Mouse (Mus musculus) midbrain, embryonic 12.5 days (tissue): ENCODE results near the gene R3hdm1. TPM values are rescaled to one million over a fixed set of nuclear protein-coding genes. Genes with fewer than 3 reads are reported as not detected.

Experiments used
- ATAC-seq: fragments of 200-750 bp; cut with Nextera tagmentation; 2 replicates; pipeline ENCODE4 v1.8.0; 2017; ENCODE audit warnings: low read depth, moderate TSS enrichment, moderate library complexity; ENCODE audit not compliant: low FRiP score
- H3K27ac ChIP-seq: fragments of 300-500 bp; sonication (generic); replicated peaks from 2 replicates; pipeline ENCODE4 v1.5.1; 2016; ENCODE audit warnings: mild to moderate bottlenecking
- H3K27me3 ChIP-seq: fragments of 300-500 bp; sonication (generic); 2 replicates; pipeline ENCODE4 v1.6.1; 2016; ENCODE audit warnings: mild to moderate bottlenecking
- H3K36me3 ChIP-seq: fragments of 300-500 bp; sonication (generic); 2 replicates; pipeline ENCODE4 v1.6.1; 2016
- H3K4me1 ChIP-seq: fragments of 300-500 bp; sonication (generic); 2 replicates; pipeline ENCODE4 v1.6.1; 2016
- H3K4me2 ChIP-seq: fragments of 300-500 bp; sonication (generic); replicated peaks from 2 replicates; pipeline ENCODE4 v1.6.1; 2016; ENCODE audit warnings: mild to moderate bottlenecking, moderate library complexity
- H3K4me3 ChIP-seq: fragments of 300-500 bp; sonication (generic); 2 replicates; pipeline ENCODE4 v1.5.1; 2016; ENCODE audit warnings: mild to moderate bottlenecking
- H3K9ac ChIP-seq: fragments of 300-500 bp; sonication (generic); replicated peaks from 2 replicates; pipeline ENCODE4 v1.6.1; 2016; ENCODE audit warnings: mild to moderate bottlenecking, moderate library complexity
- H3K9me3 ChIP-seq: fragments of 300-500 bp; sonication (generic); 2 replicates; pipeline ENCODE4 v1.6.1; 2016; ENCODE audit warnings: mild to moderate bottlenecking
- WGBS: fragments of 180-500 bp; shearing (Covaris S2); methylation state at CpG from one replicate; pipeline ENCODE4 v1.1.7; 2016; 5-methylcytosine and 5-hydroxymethylcytosine counted together
- polyA plus RNA-seq: library from polyadenylated mRNA; unstranded; fragments of >200 nt; fragmentation: Nextera tagmentation; extraction: Ambion mirVana; gene quantifications from 2 replicates; pipeline ENCODE4 v1.2.1, GENCODE M21; 2016

R3hdm1 gene
- polyA plus RNA-seq, 1 experiment from 2014 or later, result 93.1 TPM

- ATAC-seq, result no peak
- 97% methylated on average over 1 of the region's 1 CpGs for WGBS
- no peak overlapping the region for H3K4me3 ChIP-seq
- no peaks in the 10 kb centered on the region for H3K9me3 ChIP-seq
- no peak overlapping the region for H3K4me2 ChIP-seq
- no peak overlapping the region for H3K9ac ChIP-seq
- no peaks in the 10 kb centered on the region for H3K4me1 ChIP-seq
- H3K27me3 ChIP-seq, result no peaks in the 10 kb centered on the region
- no peaks in the 10 kb centered on the region for H3K36me3 ChIP-seq
- H3K27ac ChIP-seq, result no peak overlapping the region
Measured at GRCm38 (mm10) chr1:128166956-128167355, 63.9 kb downstream of the R3hdm1 start.

DNA sequence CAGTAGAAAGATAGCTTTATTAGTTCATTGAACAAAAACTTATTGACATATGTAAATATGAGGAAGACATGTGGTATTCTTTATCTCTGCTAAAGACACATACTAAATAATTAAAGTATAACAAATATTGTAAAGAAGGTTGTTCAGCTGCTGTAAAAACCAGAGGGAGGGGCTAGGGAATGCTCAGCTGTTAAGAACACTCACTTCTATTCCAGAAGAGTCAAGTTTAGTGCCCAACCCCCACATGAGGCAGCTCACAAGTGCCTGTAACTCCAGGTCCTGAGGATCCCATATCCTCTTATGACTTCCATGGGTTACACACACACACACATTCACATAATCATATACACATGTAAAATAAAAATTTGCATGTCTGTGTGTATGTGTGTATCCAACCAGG, 67.0 kb downstream of the R3hdm1 start:
- no peak for ATAC-seq
- H3K4me3 ChIP-seq, result no peak overlapping the region

DNA sequence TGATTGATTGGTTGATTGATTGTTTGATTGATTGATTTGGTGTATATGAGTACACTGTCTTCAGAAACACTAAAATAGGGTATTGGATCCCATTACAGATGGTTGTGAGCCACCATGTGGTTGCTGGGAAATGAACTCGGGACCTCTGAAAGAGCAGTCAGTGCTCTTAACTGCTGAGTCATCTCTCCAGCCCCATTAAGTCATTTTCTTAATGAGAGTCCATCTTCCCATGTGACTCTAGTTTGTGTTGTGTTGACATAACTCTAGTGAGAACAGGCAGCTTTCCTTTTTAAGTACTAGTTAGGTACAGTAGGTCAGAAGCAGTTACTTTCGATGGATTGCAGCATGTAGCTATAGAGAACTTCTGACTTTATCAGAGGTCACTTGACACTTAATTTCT, 88.3 kb downstream of the R3hdm1 start:
- Histone ChIP-seq H3K27ac (no peak overlapping the region), H3K9ac (no peak overlapping the region), H3K4me1 (no peaks in the 10 kb centered on the region), H3K9me3 (no peaks in the 10 kb centered on the region), H3K27me3 (no peaks in the 10 kb centered on the region), H3K4me2 (no peak overlapping the region), H3K4me3 (no peak overlapping the region), H3K36me3 (peaks cover 43% of the 10 kb centered on the region)
- no peak for ATAC-seq
- 84% methylated on average over 2 of the region's 2 CpGs for WGBS

More for the DNA sequence above, 67.0 kb downstream of the R3hdm1 start:
- no peaks in the 10 kb centered on the region for H3K9me3 ChIP-seq
- no peak overlapping the region for H3K27ac ChIP-seq
- H3K36me3 ChIP-seq, result peaks cover 2% of the 10 kb centered on the region; the same call in 1 of the 2 replicates
- H3K9ac ChIP-seq, result no peak overlapping the region
- no peaks in the 10 kb centered on the region for H3K4me1 ChIP-seq
- H3K27me3 ChIP-seq, result no peaks in the 10 kb centered on the region
- H3K4me2 ChIP-seq, result no peak overlapping the region

- WGBS, result 91% methylated on average over 7 of the region's 7 CpGs
- H3K4me3 ChIP-seq, result no peak overlapping the region
- H3K27me3 ChIP-seq, result no peaks in the 10 kb centered on the region
- peaks cover 35% of the 10 kb centered on the region for H3K36me3 ChIP-seq
- H3K9ac ChIP-seq, result no peak overlapping the region
- no peak overlapping the region for H3K27ac ChIP-seq
- no peak for ATAC-seq
- H3K4me1 ChIP-seq, result no peaks in the 10 kb centered on the region
- H3K9me3 ChIP-seq, result no peaks in the 10 kb centered on the region
- no peak overlapping the region for H3K4me2 ChIP-seq
Measured at GRCm38 (mm10) chr1:128192369-128192768, 89.3 kb downstream of the R3hdm1 start.

DNA sequence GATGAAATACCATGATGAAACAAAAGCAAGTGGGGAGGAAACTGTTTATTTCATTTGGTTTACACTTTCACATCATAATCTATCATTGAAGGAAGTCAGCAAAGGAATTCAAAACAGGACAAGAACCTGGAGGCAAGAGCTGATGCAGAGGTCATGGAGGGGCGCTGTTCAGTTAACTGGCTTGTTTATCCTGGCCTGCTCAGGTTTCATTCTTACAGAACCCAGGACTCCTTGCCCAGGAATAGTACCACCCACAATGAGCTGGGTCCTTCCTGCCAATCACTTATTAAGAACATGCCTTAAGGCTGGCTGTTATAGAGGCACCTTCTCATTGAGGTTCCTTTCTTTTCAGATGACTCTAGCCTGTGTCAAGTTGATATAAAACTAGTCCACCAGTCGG, 90.9 kb downstream of the R3hdm1 start:
- no peak overlapping the region for H3K27ac ChIP-seq
- no peak overlapping the region for H3K4me2 ChIP-seq
- no peaks in the 10 kb centered on the region for H3K4me1 ChIP-seq
- no peak overlapping the region for H3K9ac ChIP-seq
- H3K4me3 ChIP-seq, result no peak overlapping the region
- no peaks in the 10 kb centered on the region for H3K27me3 ChIP-seq
- H3K36me3 ChIP-seq, result peaks cover 28% of the 10 kb centered on the region
- no peak for ATAC-seq
- whole genome bisulfite sequencing, result 85% methylated on average over 2 of the region's 2 CpGs
- no peaks in the 10 kb centered on the region for H3K9me3 ChIP-seq

DNA sequence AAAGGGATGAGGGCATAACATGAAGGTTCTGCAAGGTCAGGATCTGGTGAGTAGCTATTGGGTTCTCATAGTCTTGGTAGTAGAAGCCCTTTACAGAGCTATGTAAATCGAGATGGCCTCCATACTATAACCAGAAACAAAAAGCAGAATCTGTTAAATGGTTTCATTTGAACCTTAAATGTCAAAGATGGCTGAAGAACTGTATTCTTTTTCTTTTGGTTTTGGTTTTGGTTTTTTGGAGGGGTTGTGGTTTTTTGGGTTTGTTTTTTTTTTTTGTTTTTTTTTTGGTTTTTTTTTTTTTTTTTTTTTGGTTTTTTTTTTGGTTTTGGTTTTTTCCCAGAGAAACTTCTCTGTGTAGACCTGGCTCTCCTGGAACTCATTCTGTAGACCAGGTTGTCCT, 94.3 kb downstream of the R3hdm1 start:
- 97% methylated on average over 1 of the region's 1 CpGs for WGBS
- peaks cover 32% of the 10 kb centered on the region for H3K36me3 ChIP-seq
- no peaks in the 10 kb centered on the region for H3K27me3 ChIP-seq
- no peak overlapping the region for H3K9ac ChIP-seq
- no peak overlapping the region for H3K27ac ChIP-seq
- H3K9me3 ChIP-seq, result no peaks in the 10 kb centered on the region
- no peak overlapping the region for H3K4me2 ChIP-seq
- no peak for ATAC-seq
- no peak overlapping the region for H3K4me3 ChIP-seq
- no peaks in the 10 kb centered on the region for H3K4me1 ChIP-seq

- WGBS, result 85% methylated on average over 5 of the region's 5 CpGs
- Histone ChIP-seq H3K4me1 (no peaks in the 10 kb centered on the region), H3K4me3 (no peak overlapping the region), H3K36me3 (peaks cover 39% of the 10 kb centered on the region), H3K4me2 (no peak overlapping the region), H3K27me3 (no peaks in the 10 kb centered on the region), H3K9ac (no peak overlapping the region), H3K9me3 (no peaks in the 10 kb centered on the region), H3K27ac (no peak overlapping the region)
- no peak for ATAC-seq
Measured at GRCm38 (mm10) chr1:128213261-128213660, 110.2 kb downstream of the R3hdm1 start.

DNA sequence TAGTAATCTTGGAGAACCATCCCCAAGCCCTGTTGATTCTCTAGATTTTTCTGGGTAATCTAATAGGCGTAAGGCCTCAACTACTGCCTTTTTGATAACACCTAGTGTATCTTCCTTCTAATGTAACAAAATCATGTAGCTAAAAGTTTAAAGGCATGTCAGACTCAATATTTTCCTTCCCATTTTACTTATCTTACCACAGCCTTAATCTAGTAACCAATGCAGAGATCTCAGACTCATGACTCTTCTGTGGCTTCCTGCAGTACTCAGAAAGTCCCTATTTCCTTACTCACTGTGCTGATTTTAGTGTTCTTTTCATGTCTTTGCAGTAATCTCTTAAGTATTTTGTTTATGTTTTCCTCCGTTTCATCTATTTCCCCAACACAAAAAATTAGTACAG, 118.8 kb downstream of the R3hdm1 start:
- no peak overlapping the region for H3K9ac ChIP-seq
- H3K27me3 ChIP-seq, result no peaks in the 10 kb centered on the region
- 94% methylated on average over 2 of the region's 2 CpGs for WGBS
- no peaks in the 10 kb centered on the region for H3K4me1 ChIP-seq
- H3K4me3 ChIP-seq, result no peak overlapping the region
- no peak overlapping the region for H3K4me2 ChIP-seq
- no peaks in the 10 kb centered on the region for H3K9me3 ChIP-seq
- no peak overlapping the region for H3K27ac ChIP-seq
- no peak for ATAC-seq
- H3K36me3 ChIP-seq, result peaks cover 42% of the 10 kb centered on the region

GRCm38 (mm10) chr1:128223304-128223703, 120.2 kb downstream of the R3hdm1 start:
- H3K36me3 ChIP-seq, result peaks cover 43% of the 10 kb centered on the region
- no peaks in the 10 kb centered on the region for H3K9me3 ChIP-seq
- H3K9ac ChIP-seq, result no peak overlapping the region

GRCm38 (mm10) chr1:128235181-128235580, 132.1 kb downstream of the R3hdm1 start:
- Histone ChIP-seq H3K9ac (no peak overlapping the region), H3K4me2 (no peak overlapping the region), H3K27ac (no peak overlapping the region), H3K9me3 (no peaks in the 10 kb centered on the region), H3K4me3 (no peak overlapping the region), H3K36me3 (peaks cover 67% of the 10 kb centered on the region), H3K4me1 (no peaks in the 10 kb centered on the region), H3K27me3 (no peaks in the 10 kb centered on the region)
- WGBS, result 94% methylated on average over 4 of the region's 4 CpGs
- ATAC-seq, result no peak

More at GRCm38 (mm10) chr1:128223304-128223703, 120.2 kb downstream of the R3hdm1 start:
- WGBS, result 79% methylated on average over 1 of the region's 1 CpGs
- ATAC-seq, result no peak
- Histone ChIP-seq H3K4me2 (no peak overlapping the region), H3K4me3 (no peak overlapping the region), H3K27ac (no peak overlapping the region), H3K27me3 (no peaks in the 10 kb centered on the region), H3K4me1 (no peaks in the 10 kb centered on the region)

DNA sequence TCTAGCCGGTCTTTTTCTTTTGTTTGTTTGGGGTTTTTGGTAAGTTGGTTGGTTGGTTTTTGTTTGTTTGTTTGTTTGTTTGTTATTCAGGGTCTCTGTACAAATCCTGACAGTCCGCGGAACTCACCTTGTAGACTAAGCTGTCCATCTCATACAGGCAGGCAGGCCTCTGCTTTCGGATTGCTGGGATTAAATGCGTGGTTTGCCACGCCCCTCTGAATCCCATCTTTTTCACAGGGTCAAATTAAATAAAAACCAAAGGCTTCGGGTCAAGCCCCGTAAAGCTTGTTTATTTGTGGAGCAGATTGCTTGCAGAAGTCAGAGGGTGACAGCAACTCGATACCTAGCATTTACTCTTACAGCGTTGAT, 140.5 kb downstream of the R3hdm1 start, which contains the start of gene Ubxn4:
Gene Ubxn4, plus strand, starts transcription at position 338 of the 369 bp plus-strand sequence.
- no peaks in the 10 kb centered on the region for H3K9me3 ChIP-seq
- H3K36me3 ChIP-seq, result 0 out of 2 replicates have a peak, but pooled peaks cover 4% of the 10 kb centered on the region
- 5% methylated on average over 10 of the region's 10 CpGs for WGBS
- peaks cover 9% of the 10 kb centered on the region for H3K4me1 ChIP-seq
- no peaks in the 10 kb centered on the region for H3K27me3 ChIP-seq
- H3K4me3 ChIP-seq, result peak within 1 kb of the TSS; percentile 76
- peak within 1 kb of the TSS; percentile 89 for H3K27ac ChIP-seq
- H3K4me2 ChIP-seq, result peak within 1 kb of the TSS; percentile 94
- peak within 1 kb of the TSS; percentile 70 for H3K9ac ChIP-seq
- ATAC-seq, result peak; percentile 61

DNA sequence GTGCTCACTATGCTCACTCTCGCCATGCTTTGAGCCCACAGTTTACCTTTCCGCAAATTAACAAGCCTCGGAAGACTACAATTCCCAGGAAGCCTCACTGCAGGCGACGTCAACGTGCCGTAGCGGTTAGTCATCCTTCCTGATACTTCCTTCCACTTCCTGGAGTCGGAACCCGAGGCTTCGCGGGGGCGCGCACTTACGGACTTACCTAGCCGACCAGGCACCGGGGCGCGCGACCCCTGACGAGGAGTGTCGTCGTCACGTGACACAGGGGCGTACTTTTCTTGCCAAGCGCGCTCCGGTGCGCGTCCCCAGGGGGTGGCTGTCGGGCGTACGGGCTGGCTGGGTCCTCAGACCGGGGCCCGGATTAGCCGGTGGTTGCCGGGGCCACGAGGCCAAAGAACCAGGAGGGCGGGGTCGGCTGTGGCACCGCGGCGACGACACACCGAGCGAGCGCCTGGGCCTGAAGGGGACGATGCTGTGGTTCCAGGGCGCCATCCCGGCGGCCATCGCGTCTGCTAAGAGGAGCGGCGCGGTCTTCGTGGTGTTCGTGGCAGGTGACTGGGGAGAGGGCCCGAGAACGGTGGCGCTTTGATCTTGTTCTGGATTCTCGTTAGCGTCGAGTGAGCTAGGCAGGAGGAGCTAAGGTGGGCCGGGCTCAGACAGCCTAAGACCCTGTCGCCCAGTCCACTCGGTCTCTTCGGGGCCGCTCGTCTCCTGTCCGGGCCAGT, 141.1 kb downstream of the R3hdm1 start:
- under 1% methylated on average over 67 of the region's 71 CpGs for WGBS

More for the DNA sequence above, 141.1 kb downstream of the R3hdm1 start:
- H3K36me3 ChIP-seq, result 0 out of 2 replicates have a peak, but pooled peaks cover 2% of the 10 kb centered on the region
- H3K4me2 ChIP-seq, result peak overlapping the region; percentile 94
- no peaks in the 10 kb centered on the region for H3K9me3 ChIP-seq
- peak overlapping the region; percentile 89 for H3K27ac ChIP-seq
- peak overlapping the region; percentile 70 for H3K9ac ChIP-seq
- no peaks in the 10 kb centered on the region for H3K27me3 ChIP-seq
- H3K4me1 ChIP-seq, result peaks cover 9% of the 10 kb centered on the region
- peak overlapping the region; percentile 76 for H3K4me3 ChIP-seq
- peak; percentile 95 for ATAC-seq
